Mouse (Mus musculus): Measurements from ENCODE around the gene Mbnl2. TPM values are rescaled to one million over a fixed set of nuclear protein-coding genes. Genes with fewer than 3 reads are reported as not detected.

Mbnl2 gene
- total and polyA plus RNA-seq, 3 experiments: 23.8 to 28.9 (median 23.9) TPM

DNA sequence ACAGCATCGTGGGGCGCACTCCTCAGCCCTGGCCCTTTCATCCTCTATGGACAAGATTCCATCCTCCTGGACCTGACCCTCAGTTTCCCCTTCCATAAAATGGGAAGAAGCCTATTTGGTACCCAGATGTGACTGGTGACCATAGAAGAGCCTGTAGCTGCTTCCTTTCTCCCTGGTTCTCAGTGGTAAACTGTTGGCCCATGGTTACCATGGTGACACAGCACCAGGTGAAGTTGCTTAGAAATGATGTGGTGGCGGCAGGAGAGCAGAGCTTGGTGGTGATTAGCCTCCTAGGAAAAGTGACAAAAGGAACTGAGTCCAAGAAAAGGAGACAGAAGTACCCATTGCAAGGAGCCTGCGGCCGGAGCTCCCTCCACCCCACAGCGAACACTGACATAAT is 34.2 kb downstream of the Mbnl2 start:
- no peak overlapping the region for H3K4me3 ChIP-seq (replicated peaks in 1 of 3; ENCODE audit: low read depth in 2 of 3, low read length in 2 of 3, poor library complexity in 1 of 3)
- H3K4me1 ChIP-seq (ENCODE audit: control insufficient read depth in 1 of 2, insufficient read depth in 2 of 2): peaks cover 11 to 74% of the 10 kb centered on the region in 2 experiments
- no peaks in the 10 kb centered on the region for H3K9me3 ChIP-seq (replicated peaks; ENCODE audit: low read length)
- H3K27me3 ChIP-seq (replicated peaks): no peaks in the 10 kb centered on the region
- in situ Hi-C loops (cut with MboI; ENCODE audit: low pct_ligation_motif_present, low pct_unique_long_range_greater_than_20kb, low sequenced_read_pairs): no loop called here
- DNase-seq (ENCODE audit: extremely low read depth): no peak
- dilution Hi-C loops (cut with MboI; ENCODE audit: extremely low pct_ligation_motif_present, extremely low pct_unique_long_range_greater_than_20kb, low sequenced_read_pairs): no loop called here
- H3K36me3 ChIP-seq (replicated peaks in 1 of 2; ENCODE audit: control insufficient read depth in 1 of 2, insufficient read depth in 1 of 2, low read length in 1 of 2): peaks cover 14 to 55% of the 10 kb centered on the region in 2 experiments
- TF ChIP-seq CHD1 (IDR thresholded peaks at IDR 0.05; ENCODE audit: low read depth, low read length): no peak
- no peak for TF ChIP-seq E2F4 (IDR thresholded peaks at IDR 0.05; ENCODE audit: insufficient replicate concordance, low read depth, low read length)
- TF ChIP-seq TBP (conservative IDR thresholded peaks at IDR 0.05; ENCODE audit: low read depth, low read length): no peak
- TF ChIP-seq ETS1 (conservative IDR thresholded peaks at IDR 0.05; ENCODE audit: low read depth, low read length): no peak
- TF ChIP-seq NELFE (IDR thresholded peaks at IDR 0.05; ENCODE audit: low read depth, low read length): no peak
- no peak for TF ChIP-seq UBTF (IDR thresholded peaks at IDR 0.05; ENCODE audit: low read depth, low read length)
- no peak for TF ChIP-seq GABPA (IDR thresholded peaks at IDR 0.05; ENCODE audit: insufficient replicate concordance, low read depth, low read length)
- TF ChIP-seq HCFC1 (IDR thresholded peaks at IDR 0.05; ENCODE audit: low read depth, low read length): no peak
- TF ChIP-seq SIN3A (IDR thresholded peaks at IDR 0.05; ENCODE audit: low read length): no peak
- no peak for TF ChIP-seq IRF4 (IDR thresholded peaks at IDR 0.05; ENCODE audit: low read depth, low read length)
- TF ChIP-seq RAD21 (IDR thresholded peaks at IDR 0.05; ENCODE audit: low read depth, low read length): no peak
- no peak for TF ChIP-seq POLR2A (IDR thresholded peaks at IDR 0.05; ENCODE audit: low read depth, low read length)
- TF ChIP-seq USF2 (conservative IDR thresholded peaks at IDR 0.05; ENCODE audit: low read depth, low read length): no peak
- H3K9ac ChIP-seq (ENCODE audit: insufficient read depth, low read depth): no peak overlapping the region
- H3K27ac ChIP-seq (ENCODE audit: insufficient read depth, low read depth): no peak overlapping the region
- peaks cover 23% of the 10 kb centered on the region for H3K79me2 ChIP-seq (replicated peaks; ENCODE audit: control insufficient read depth, extremely low read depth, insufficient read depth, poor library complexity, severe bottlenecking)
- H3K4me2 ChIP-seq (ENCODE audit: insufficient read depth, low read depth, poor library complexity, severe bottlenecking): no peak overlapping the region

DNA sequence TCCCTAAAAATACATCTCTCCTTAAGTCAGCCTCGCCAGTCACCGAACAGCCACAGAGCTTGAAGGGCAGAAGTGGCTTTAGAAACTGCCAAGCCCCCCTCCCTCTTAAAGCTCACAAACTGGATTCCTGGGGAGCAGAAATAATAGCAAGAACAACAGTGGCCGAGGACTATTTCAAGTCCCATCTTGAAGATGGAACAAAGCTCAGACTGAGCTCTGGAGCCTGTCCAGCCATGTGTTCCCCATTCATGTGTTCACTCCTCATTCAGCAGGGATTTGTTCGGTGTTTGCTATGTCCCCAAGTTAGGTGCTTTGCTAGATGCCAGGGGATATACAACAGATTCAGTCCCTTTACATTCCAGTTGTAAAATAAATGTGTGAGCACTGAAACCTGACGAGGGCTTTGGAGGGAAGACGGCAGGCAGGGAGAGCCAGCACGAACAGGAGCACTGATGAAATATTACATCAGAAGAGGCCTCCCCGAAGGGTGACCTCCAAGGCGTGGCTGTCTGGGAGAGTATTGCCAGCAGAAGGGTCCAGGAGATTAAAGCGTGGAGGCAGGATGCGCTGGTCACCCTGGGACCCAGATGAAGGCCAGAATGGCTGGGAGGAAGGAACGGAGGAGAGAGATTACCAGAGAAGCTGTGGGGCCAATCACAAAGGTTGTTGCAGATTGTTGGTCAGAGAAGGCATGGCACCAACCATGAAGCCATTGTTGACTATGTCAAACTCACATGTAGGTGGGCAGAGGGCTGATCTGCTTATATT is 36.0 kb downstream of the Mbnl2 start:
- no peak overlapping the region for H3K4me3 ChIP-seq (replicated peaks in 1 of 3; ENCODE audit: low read depth in 2 of 3, low read length in 2 of 3, poor library complexity in 1 of 3)
- no peak overlapping the region for H3K27ac ChIP-seq (ENCODE audit: insufficient read depth, low read depth)
- TF ChIP-seq TBP (conservative IDR thresholded peaks at IDR 0.05; ENCODE audit: low read depth, low read length) (no peak), RAD21 (IDR thresholded peaks at IDR 0.05; ENCODE audit: low read depth, low read length) (no peak), MXI1 (IDR thresholded peaks at IDR 0.05; ENCODE audit: low read depth, low read length) (no peak), CTCF (conservative IDR thresholded peaks at IDR 0.05 in 1 of 2, IDR thresholded peaks at IDR 0.05 in 1 of 2; ENCODE audit: low read depth in 2 of 2, low read length in 2 of 2) (no peak), ETS1 (conservative IDR thresholded peaks at IDR 0.05; ENCODE audit: low read depth, low read length) (no peak), ZNF384 (IDR thresholded peaks at IDR 0.05; ENCODE audit: low read depth, low read length) (no peak), MYC (IDR thresholded peaks at IDR 0.05; ENCODE audit: low read depth, low read length) (no peak), KAT2A (IDR thresholded peaks at IDR 0.05; ENCODE audit: insufficient replicate concordance, low read length) (no peak), JUN (IDR thresholded peaks at IDR 0.05; ENCODE audit: insufficient read depth, low read depth, low read length) (no peak)
- peaks cover 11 to 72% of the 10 kb centered on the region in 2 experiments for H3K4me1 ChIP-seq (ENCODE audit: control insufficient read depth in 1 of 2, insufficient read depth in 2 of 2)
- H3K4me2 ChIP-seq (ENCODE audit: insufficient read depth, low read depth, poor library complexity, severe bottlenecking): no peak overlapping the region
- DNase-seq (ENCODE audit: extremely low read depth): no peak
- in situ Hi-C loops (cut with MboI; ENCODE audit: low pct_ligation_motif_present, low pct_unique_long_range_greater_than_20kb, low sequenced_read_pairs) (no loop called here), dilution Hi-C loops (cut with MboI; ENCODE audit: extremely low pct_ligation_motif_present, extremely low pct_unique_long_range_greater_than_20kb, low sequenced_read_pairs) (no loop called here)
- H3K36me3 ChIP-seq (replicated peaks in 1 of 2; ENCODE audit: control insufficient read depth in 1 of 2, insufficient read depth in 1 of 2, low read length in 1 of 2): peaks cover 21 to 70% of the 10 kb centered on the region in 2 experiments
- no peak overlapping the region for H3K9ac ChIP-seq (ENCODE audit: insufficient read depth, low read depth)
- H3K27me3 ChIP-seq (replicated peaks): no peaks in the 10 kb centered on the region
- peaks cover 24% of the 10 kb centered on the region for H3K79me2 ChIP-seq (replicated peaks; ENCODE audit: control insufficient read depth, extremely low read depth, insufficient read depth, poor library complexity, severe bottlenecking)
- H3K9me3 ChIP-seq (replicated peaks; ENCODE audit: low read length): no peaks in the 10 kb centered on the region

All from CH12.LX (cell line).